7 mouse cellular contexts compared by ENCODE assay signal in genomic region chr10:99083431-99084003, GRCm38 (mm10). TPM values are rescaled to one million over a fixed set of nuclear protein-coding genes. Genes with fewer than 3 reads are reported as not detected.
DNase-seq lines count a peak whose midpoint lies in the region; ATAC-seq lines count a peak whose summit lies in the region.

No protein-coding gene starts in this region.

- peak; percentile 72 for DNase-seq in heart, postnatal 4 days
- DNase-seq in heart, adult 9 months (ENCODE audit: low spot score in 2 of 2) = no peak
- peak; percentile 82 for DNase-seq in testis, postnatal 10 days (ENCODE audit: low spot score)
- no peak for DNase-seq in testis, postnatal 14 days (ENCODE audit: low spot score)
- DNase-seq in kidney, adult 9 months = peak; percentile 60

- no peak for ATAC-seq in megakaryocyte-erythroid progenitor cell, adult 5-6 weeks (replicated peaks; ENCODE audit: low FRiP score, low TSS enrichment, poor library complexity, severe bottlenecking)
- no peak for ATAC-seq in frontal cortex, adult (ENCODE audit: low TSS enrichment)

RNA-seq across cellular contexts. Expression of gene Poc1b, which starts 23.3 kb away (rescaled TPM):
- total RNA-seq in heart, postnatal 4 days (2021) = 10 to 100 TPM in 1 of 2 experiments, 1 to 10 TPM in 1; 8.6 to 11.2 TPM
- total RNA-seq in megakaryocyte-erythroid progenitor cell, adult 5-6 weeks (2014; fragmentation: Nextera tagmentation) = 25.5 and 26.6 TPM in 2 replicates
- total RNA-seq in megakaryocyte-erythroid progenitor cell, adult 5-6 weeks (2017) = 5.1 and 7.2 TPM in 2 replicates

RNA-seq across cellular contexts. Expression of gene Galnt4, which starts 24.4 kb away (rescaled TPM):
- total RNA-seq in heart, postnatal 4 days (2021) = 1 to 10 TPM; 6.1 to 6.3 TPM
- total RNA-seq in megakaryocyte-erythroid progenitor cell, adult 5-6 weeks (2014; fragmentation: Nextera tagmentation) = 4.2 and 5.4 TPM in 2 replicates
- total RNA-seq in megakaryocyte-erythroid progenitor cell, adult 5-6 weeks (2017) = 4.9 and 7.8 TPM in 2 replicates

RNA-seq across cellular contexts. Expression of gene Phxr2, which starts 42.6 kb away (rescaled TPM):
- total RNA-seq in heart, postnatal 4 days (2021) = not detected
- 0.28 TPM in 1 of 2 replicates, not detected in the other for total RNA-seq in megakaryocyte-erythroid progenitor cell, adult 5-6 weeks (2014; fragmentation: Nextera tagmentation)
- total RNA-seq in megakaryocyte-erythroid progenitor cell, adult 5-6 weeks (2017) = not detected in 2 replicates

Comparison
In these comparisons a context has a peak if more than half of its experiments do, and no peak if none do; other contexts are left out.
1. DNase-seq: peak in heart, postnatal 4 days (single experiment), testis, postnatal 10 days (single experiment) and kidney, adult 9 months (single experiment); none in heart, adult 9 months (0 of 2) and testis, postnatal 14 days (single experiment).